Mouse (Mus musculus): Measurements from ENCODE around the gene Hist1h1a. TPM values are rescaled to one million over a fixed set of nuclear protein-coding genes. Genes with fewer than 3 reads are reported as not detected.
"Not testable (repeated sequence)": the region's sequence is repeated elsewhere in the genome, so short reads cannot be mapped to it uniquely, and the experiment has no call there.

The Hist1h1a gene
- polyA plus RNA-seq, 1 experiment, result 3.3 TPM

DNA sequence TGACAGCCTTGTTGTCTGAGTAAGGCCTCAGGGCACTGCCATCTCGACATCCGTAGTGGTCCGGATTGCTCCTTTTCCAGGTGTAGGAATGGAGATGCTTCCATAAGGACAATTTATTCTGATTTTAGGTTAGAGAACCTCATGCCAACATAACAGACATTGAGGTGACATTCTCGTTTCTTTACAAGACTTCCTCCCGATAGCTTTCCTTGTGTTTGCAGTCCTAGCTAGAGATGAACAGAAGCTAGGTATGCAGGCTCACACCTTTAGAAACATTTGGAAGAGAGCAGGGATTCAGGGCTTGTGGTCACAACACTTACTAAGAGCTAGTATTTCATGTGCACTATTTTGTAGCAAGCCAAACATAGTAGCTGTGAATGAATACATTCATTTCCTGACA is 20.3 kb upstream of the Hist1h1a start:
- TF ChIP-seq GATA1 (IDR thresholded peaks at IDR 0.05; ENCODE audit: borderline replicate concordance, low read length), result no peak
- no peak for TF ChIP-seq FLI1 (IDR thresholded peaks at IDR 0.05; ENCODE audit: low read length)
- no peaks in the 10 kb centered on the region for H3K36me3 ChIP-seq (replicated peaks; ENCODE audit: low read length)
- peaks cover 40% of the 10 kb centered on the region for H3K4me1 ChIP-seq
- no peaks in the 10 kb centered on the region for H3K27me3 ChIP-seq (replicated peaks)
- H3K4me3 ChIP-seq (replicated peaks), result no peak overlapping the region
- H3K9me3 ChIP-seq, result no peaks in the 10 kb centered on the region

DNA sequence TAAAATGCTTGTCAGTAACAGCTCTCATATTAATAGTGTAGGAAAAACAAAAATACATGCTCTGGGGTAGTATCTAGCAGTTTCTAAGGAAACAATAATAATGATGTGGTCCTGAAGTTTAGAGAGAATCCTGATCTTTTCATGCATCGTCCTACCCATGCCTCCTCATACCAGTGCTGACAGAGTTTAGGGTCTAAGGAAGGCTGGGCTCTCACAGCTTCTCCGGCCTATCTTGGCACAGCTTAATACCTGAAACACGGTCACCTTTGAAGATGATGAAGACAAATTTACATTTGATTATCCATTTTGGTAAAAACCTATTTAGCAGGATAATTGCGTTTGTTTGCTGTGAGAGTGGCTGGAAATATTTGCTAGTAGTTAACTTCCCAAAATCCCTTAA is 19.5 kb upstream of the Hist1h1a start:
- Histone ChIP-seq H3K27me3 (replicated peaks) (no peaks in the 10 kb centered on the region), H3K9me3 (no peaks in the 10 kb centered on the region), H3K36me3 (replicated peaks; ENCODE audit: low read length) (no peaks in the 10 kb centered on the region), H3K4me3 (replicated peaks) (peak overlapping the region; percentile 67), H3K4me1 (peaks cover 46% of the 10 kb centered on the region)
- no peak for TF ChIP-seq FLI1 (IDR thresholded peaks at IDR 0.05; ENCODE audit: low read length)
- no peak for TF ChIP-seq GATA1 (IDR thresholded peaks at IDR 0.05; ENCODE audit: borderline replicate concordance, low read length)

DNA sequence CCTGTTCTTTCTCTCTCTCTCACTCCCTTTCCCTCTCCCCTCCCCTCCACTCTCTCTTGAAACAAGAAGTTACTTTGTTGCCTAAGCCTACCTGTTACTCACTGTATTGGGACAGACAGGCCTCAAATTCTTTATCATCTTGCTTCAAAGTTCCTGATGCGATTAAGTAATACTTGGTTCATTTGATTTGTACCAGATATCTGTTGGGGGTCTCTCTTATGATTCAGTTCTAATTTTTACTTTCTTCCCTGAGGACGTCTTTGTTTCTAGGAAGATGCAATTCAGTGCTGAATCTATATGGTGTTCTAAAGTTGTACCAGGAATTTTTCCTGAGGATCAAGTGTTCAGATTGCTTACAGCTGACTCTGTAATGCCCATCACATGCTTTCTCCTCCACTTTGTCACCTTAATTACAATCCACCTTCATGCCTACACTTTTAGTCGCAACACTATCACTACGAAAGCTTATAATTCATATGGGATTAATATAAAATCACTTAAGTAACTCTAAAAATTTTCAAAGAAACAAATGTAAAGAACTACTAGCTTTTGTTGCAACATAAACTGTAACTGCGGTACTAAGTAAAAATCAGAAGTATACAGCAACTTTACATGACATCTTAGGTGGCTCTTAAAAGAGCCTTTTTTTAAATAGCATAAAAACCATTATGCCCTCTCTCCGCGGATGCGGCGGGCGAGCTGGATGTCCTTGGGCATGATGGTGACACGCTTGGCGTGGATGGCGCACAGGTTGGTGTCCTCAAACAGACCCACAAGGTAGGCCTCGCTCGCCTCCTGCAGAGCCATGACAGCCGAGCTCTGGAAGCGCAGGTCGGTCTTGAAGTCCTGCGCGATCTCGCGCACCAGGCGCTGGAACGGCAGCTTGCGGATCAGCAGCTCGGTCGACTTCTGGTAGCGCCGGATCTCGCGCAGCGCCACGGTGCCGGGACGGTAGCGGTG is 18.8 kb upstream of the Hist1h1a start:
- peak overlapping the region; percentile 86 for H3K4me3 ChIP-seq (replicated peaks)
- TF ChIP-seq FLI1 (IDR thresholded peaks at IDR 0.05; ENCODE audit: low read length) (no peak), GATA1 (IDR thresholded peaks at IDR 0.05; ENCODE audit: borderline replicate concordance, low read length) (no peak)
- H3K9me3 ChIP-seq, result no peaks in the 10 kb centered on the region
- H3K4me1 ChIP-seq, result peaks cover 48% of the 10 kb centered on the region
- H3K27me3 ChIP-seq (replicated peaks), result no peaks in the 10 kb centered on the region
- no peaks in the 10 kb centered on the region for H3K36me3 ChIP-seq (replicated peaks; ENCODE audit: low read length)

DNA sequence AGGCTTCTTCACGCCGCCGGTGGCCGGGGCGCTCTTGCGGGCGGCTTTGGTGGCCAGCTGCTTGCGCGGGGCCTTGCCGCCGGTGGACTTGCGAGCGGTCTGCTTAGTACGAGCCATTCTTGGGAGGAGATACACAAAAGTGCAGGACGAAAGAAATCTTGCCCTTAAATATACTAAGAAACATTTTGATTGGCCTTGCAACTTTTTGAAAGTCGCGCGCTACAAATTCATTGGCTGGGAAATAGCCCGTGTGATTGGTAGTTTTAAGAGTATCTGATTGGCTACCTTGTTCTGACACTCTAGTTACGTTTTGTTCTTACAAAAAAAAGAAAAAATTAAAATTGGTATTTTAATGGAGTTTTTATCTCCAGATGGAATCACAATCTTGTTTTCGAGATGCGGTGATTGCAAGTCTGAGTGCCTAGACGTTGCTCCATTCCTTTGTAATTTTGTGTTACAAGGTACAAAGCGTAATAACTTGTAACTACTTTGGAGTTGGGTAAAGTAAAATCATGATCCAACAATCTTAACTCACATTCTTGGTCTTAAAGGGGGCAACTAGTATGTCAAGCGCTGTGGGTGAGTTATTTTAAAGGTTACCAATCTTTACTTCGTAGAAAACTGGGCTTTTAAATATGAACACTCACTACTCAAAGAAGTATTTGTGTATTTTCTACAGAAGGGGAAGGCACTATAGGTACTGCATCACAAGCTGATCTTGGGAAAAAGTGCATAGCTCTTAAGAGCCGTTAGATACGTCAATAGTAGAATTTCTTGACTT is 17.9 kb upstream of the Hist1h1a start, which contains the start of gene Hist1h3c:
Gene Hist1h3c (minus strand): TSS at position 222 of the 781 bp plus-strand sequence.
- H3K4me1 ChIP-seq, result peaks cover 53% of the 10 kb centered on the region
- TF ChIP-seq FLI1 (IDR thresholded peaks at IDR 0.05; ENCODE audit: low read length) (no peak), GATA1 (IDR thresholded peaks at IDR 0.05; ENCODE audit: borderline replicate concordance, low read length) (no peak)
- peak within 1 kb of the TSS; percentile 90 for H3K4me3 ChIP-seq (replicated peaks)
- no peaks in the 10 kb centered on the region for H3K27me3 ChIP-seq (replicated peaks)
- H3K36me3 ChIP-seq (replicated peaks; ENCODE audit: low read length), result no peaks in the 10 kb centered on the region
- H3K9me3 ChIP-seq, result no peaks in the 10 kb centered on the region

DNA sequence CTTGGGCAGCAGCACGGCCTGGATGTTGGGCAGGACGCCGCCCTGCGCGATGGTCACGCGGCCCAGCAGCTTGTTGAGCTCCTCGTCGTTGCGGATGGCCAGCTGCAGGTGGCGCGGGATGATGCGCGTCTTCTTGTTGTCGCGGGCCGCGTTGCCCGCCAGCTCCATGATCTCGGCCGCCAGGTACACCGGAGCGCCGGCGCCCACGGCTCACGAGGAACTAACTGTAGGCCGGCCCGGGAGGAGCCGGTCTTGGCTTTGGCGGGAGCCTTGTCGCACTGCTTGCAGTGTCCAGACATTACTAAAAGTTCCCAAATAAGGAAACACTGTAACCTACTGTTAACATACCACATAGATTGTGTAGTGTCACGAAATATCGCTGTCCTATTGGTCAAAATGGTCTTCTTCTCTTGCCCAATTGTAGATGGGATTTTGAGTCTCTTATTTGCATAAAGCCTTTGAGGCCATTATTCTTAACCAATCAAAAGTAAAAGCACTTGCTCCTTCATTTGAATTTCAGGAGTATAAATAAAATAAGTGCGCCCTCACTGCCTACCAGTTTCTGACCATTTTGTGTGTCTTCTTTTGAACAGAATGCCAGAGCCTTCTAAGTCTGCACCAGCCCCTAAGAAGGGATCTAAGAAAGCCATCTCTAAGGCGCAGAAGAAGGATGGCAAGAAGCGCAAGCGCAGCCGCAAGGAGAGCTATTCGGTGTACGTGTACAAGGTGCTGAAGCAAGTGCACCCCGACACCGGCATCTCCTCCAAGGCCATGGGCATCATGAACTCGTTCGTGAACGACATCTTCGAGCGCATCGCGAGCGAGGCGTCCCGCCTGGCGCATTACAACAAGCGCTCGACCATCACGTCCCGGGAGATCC is 17.0 kb upstream of the Hist1h1a start, which contains the start of gene Hist1h2bb:
Gene Hist1h2bb (plus strand): TSS at position 534 of the 880 bp plus-strand sequence.
- H3K36me3 ChIP-seq (replicated peaks; ENCODE audit: low read length); H3K27me3 ChIP-seq (replicated peaks); H3K9me3 ChIP-seq: not testable (repeated sequence)
- H3K4me1 ChIP-seq, result peaks cover 53% of the 10 kb centered on the region
- peak within 1 kb of the TSS; percentile 90 for H3K4me3 ChIP-seq (replicated peaks)

DNA sequence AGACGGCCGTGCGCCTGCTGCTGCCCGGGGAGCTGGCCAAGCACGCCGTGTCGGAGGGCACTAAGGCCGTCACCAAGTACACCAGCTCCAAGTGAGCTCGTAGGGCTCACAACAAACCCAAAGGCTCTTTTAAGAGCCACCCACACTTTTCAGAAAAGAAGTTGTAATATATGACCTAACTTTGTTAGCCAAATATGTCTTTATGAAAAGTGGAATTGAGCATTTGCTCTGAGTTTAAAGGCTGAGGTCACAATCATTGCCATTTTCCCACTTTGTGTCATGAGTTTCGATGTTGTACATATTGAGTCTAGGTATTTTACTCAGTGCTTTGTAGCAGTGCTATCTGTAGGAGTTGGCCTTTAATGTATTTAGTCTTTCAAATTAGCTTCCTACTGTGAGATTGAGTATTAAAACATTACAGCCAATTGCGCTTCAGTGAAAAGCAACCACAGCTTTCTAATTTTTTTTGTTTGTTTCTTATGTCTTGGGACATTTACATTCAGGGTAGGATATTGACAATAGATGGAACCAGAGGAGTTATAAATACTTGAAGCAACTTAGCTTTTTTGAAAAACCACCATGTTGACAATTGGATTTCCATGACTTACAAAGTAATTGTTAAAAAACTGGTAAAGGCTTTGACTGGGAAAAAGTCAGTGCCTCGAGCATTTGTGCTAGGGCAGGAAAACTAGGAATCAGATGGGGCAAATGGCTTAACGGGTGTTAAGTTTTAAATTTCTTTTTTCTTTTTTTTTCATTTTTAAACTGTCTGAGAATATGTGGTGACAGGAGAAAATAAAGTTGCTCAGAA is 16.2 kb upstream of the Hist1h1a start:
- no peaks in the 10 kb centered on the region for H3K36me3 ChIP-seq (replicated peaks; ENCODE audit: low read length)
- no peak for TF ChIP-seq FLI1 (IDR thresholded peaks at IDR 0.05; ENCODE audit: low read length)
- TF ChIP-seq GATA1 (IDR thresholded peaks at IDR 0.05; ENCODE audit: borderline replicate concordance, low read length), result no peak
- peaks cover 49% of the 10 kb centered on the region for H3K4me1 ChIP-seq
- no peaks in the 10 kb centered on the region for H3K27me3 ChIP-seq (replicated peaks)
- H3K4me3 ChIP-seq (replicated peaks), result peak overlapping the region; percentile 83
- no peaks in the 10 kb centered on the region for H3K9me3 ChIP-seq

DNA sequence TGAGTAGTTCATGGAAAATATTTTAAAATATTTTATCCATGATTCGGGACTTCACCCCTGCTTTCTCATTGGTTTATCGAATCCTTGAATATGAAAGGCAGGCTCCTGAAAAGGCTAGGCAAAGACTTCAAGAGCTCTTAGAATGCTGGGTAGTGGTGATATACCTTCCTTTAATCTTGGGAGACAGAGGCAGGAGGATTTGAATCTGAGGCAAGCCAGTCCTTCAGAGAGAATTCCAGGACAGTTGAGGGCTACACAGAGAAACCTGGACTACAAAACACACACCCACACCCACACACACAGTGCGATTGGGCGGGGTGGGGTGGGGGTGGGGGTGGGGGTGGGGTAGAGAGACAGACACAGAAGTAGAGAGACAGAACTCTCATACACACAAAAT is 15.6 kb upstream of the Hist1h1a start:
- Histone ChIP-seq H3K27me3 (replicated peaks) (no peaks in the 10 kb centered on the region), H3K4me3 (replicated peaks) (peak overlapping the region; percentile 77), H3K9me3 (no peaks in the 10 kb centered on the region), H3K36me3 (replicated peaks; ENCODE audit: low read length) (no peaks in the 10 kb centered on the region), H3K4me1 (peaks cover 51% of the 10 kb centered on the region)
- no peak for TF ChIP-seq FLI1 (IDR thresholded peaks at IDR 0.05; ENCODE audit: low read length)
- TF ChIP-seq GATA1 (IDR thresholded peaks at IDR 0.05; ENCODE audit: borderline replicate concordance, low read length), result no peak

DNA sequence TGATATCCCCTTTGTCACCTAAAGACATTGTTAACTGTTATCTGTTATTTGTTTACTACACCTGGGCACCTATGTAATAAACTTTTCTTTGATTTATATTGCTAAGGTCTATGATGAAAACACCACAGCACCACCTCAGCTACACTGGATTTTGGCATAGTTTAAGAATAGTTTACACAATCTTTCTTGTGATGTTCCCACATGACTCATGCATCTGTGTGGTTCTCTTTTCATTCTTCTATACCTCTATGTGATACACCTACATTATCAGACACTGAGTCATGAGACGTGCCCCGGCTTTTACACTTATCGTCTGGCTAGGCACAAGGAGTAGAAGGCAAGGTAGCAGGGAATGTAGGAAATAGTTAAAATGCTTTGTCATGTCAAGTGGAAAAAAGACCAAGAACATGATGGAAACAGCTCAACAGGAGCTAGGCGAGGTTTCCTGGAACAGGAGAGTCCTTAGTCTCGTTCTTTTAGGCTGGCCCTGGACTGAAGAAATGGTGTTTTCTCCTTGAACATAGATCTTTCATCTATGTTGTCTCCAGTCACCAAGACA is 13.8 kb upstream of the Hist1h1a start:
- Histone ChIP-seq H3K9me3 (no peaks in the 10 kb centered on the region), H3K4me1 (peaks cover 46% of the 10 kb centered on the region), H3K27me3 (replicated peaks) (no peaks in the 10 kb centered on the region), H3K36me3 (replicated peaks; ENCODE audit: low read length) (no peaks in the 10 kb centered on the region), H3K4me3 (replicated peaks) (no peak overlapping the region)
- TF ChIP-seq GATA1 (IDR thresholded peaks at IDR 0.05; ENCODE audit: borderline replicate concordance, low read length) (no peak), FLI1 (IDR thresholded peaks at IDR 0.05; ENCODE audit: low read length) (no peak)

DNA sequence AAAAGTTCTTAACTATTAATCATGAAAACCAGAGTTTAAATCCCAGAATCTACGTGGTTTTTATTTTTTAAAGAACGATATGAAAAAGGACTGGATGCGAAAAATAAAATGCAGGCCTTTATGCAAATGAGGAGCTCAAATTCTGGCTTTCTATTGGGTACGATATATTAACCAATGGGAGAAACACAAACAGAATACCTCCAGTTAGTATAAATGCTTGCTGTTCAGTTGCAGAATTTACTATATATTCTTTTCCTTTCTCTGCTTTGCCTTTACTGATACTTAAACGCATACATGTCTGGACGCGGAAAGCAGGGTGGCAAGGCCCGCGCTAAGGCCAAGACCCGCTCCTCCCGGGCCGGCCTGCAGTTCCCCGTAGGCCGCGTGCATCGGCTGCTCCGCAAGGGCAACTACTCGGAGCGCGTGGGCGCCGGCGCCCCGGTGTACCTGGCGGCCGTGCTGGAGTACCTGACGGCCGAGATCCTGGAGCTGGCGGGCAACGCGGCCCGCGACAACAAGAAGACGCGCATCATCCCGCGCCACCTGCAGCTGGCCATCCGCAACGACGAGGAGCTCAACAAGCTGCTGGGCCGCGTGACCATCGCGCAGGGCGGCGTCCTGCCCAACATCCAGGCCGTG is 12.5 kb upstream of the Hist1h1a start, which contains the start of gene Hist1h2ab:
Gene Hist1h2ab (plus strand): TSS at position 288 of the 639 bp plus-strand sequence.
- not testable (repeated sequence) for H3K27me3 ChIP-seq (replicated peaks); H3K9me3 ChIP-seq; H3K36me3 ChIP-seq (replicated peaks; ENCODE audit: low read length)
- Histone ChIP-seq H3K4me1 (peaks cover 56% of the 10 kb centered on the region), H3K4me3 (replicated peaks) (peak within 1 kb of the TSS; percentile 89)
